Mouse (Mus musculus): Measurements from ENCODE around the gene Ctnnbip1.

GRCm38 (mm10) chr4:149601484-149601883 lies 83.4 kb downstream of the Ctnnbip1 start:
- no peak for TF ChIP-seq CTCF (IDR thresholded peaks at IDR 0.05; ENCODE audit: low read depth, low read length)
- no peak for TF ChIP-seq POLR2A (IDR thresholded peaks at IDR 0.05; ENCODE audit: extremely low read depth, insufficient read depth, low read length)

Data from liver, adult 2 months (tissue).